Mouse (Mus musculus): ENCODE data around the gene Aco2. TPM values are rescaled to one million over a fixed set of nuclear protein-coding genes. Genes with fewer than 3 reads are reported as not detected.

The Aco2 gene
- polyA plus RNA-seq, 1 experiment from 2014 or later = 288 TPM

- Histone ChIP-seq H3K27me3 (replicated peaks; ENCODE audit: control insufficient read depth, insufficient read depth, low read length) (no peaks in the 10 kb centered on the region), H3K9me3 (ENCODE audit: control insufficient read depth, low read length) (no peaks in the 10 kb centered on the region), H3K4me1 (ENCODE audit: control insufficient read depth, insufficient read depth, low read length) (no peaks in the 10 kb centered on the region), H3K4me3 (ENCODE audit: low read length) (peak within 1 kb of the TSS; percentile 62), H3K36me3 (ENCODE audit: control insufficient read depth, insufficient read depth, low read length) (no peaks in the 10 kb centered on the region), H3K27ac (ENCODE audit: low read length) (peak within 1 kb of the TSS; percentile 61), H3K4me2 (ENCODE audit: low read depth, low read length) (peak within 1 kb of the TSS; percentile 95), H3K9ac (ENCODE audit: low read depth, low read length) (peak within 1 kb of the TSS; percentile 77)
- WGBS = under 1% methylated on average over 77 of the region's 77 CpGs
- ATAC-seq = peak; percentile 99
These were observed 88.3 kb downstream of the Aco2 start, which contains the start of gene Pmm1 for GRCm38 (mm10) chr15:81960171-81961077. Gene Pmm1, minus strand, starts transcription at chr15:81960930.

DNA sequence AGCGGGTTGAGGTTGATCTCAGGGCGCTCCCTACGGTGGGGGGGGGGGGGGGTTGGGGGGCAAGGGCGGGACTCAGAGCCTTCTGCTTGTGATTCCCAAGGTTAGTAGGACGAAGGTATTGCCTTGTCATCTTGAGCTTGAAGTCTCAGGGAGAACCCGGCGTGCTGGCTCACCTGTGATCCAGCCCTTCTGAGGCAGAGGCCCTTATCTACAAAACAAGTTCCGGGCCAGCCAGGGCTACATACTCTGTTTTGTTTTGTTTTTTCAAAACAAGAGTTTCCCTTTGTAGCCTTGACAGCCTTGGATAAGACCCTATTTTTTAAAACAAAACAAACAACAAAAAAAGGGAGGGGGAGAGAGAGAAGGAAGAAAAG lies 89.0 kb downstream of the Aco2 start:
- WGBS = under 1% methylated on average over 8 of the region's 8 CpGs
- Histone ChIP-seq H3K36me3 (ENCODE audit: control insufficient read depth, insufficient read depth, low read length) (no peaks in the 10 kb centered on the region), H3K4me1 (ENCODE audit: control insufficient read depth, insufficient read depth, low read length) (no peaks in the 10 kb centered on the region), H3K9me3 (ENCODE audit: control insufficient read depth, low read length) (no peaks in the 10 kb centered on the region), H3K27me3 (replicated peaks; ENCODE audit: control insufficient read depth, insufficient read depth, low read length) (no peaks in the 10 kb centered on the region), H3K4me3 (ENCODE audit: low read length) (peak overlapping the region; percentile 62), H3K9ac (ENCODE audit: low read depth, low read length) (peak overlapping the region; percentile 52), H3K4me2 (ENCODE audit: low read depth, low read length) (peak overlapping the region; percentile 95), H3K27ac (ENCODE audit: low read length) (peak overlapping the region; percentile 34; the same call in 1 of the 2 replicates)
- peak; percentile 73 for ATAC-seq

DNA sequence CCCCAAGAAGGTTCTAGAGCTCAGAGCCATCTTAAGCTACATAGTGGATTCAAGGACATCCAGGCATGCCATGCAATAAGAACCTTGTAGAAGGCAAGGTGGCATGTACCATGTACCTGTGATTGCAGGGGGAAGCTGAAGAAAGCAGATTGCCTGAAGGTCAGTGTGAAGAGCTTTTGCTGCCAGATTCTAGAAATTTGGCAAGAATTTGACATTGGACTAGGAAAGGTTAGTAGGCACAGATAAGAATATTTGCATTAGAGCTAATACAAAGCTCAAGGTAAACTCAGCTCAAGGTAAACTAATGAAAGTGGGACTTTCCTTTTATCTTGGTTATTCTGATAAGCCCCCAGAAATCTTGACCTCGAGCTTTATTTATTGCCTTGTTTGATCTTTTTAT lies 92.2 kb downstream of the Aco2 start:
- H3K27ac ChIP-seq (ENCODE audit: low read length) = no peak overlapping the region
- H3K9ac ChIP-seq (ENCODE audit: low read depth, low read length) = no peak overlapping the region
- no peaks in the 10 kb centered on the region for H3K27me3 ChIP-seq (replicated peaks; ENCODE audit: control insufficient read depth, insufficient read depth, low read length)
- no peaks in the 10 kb centered on the region for H3K36me3 ChIP-seq (ENCODE audit: control insufficient read depth, insufficient read depth, low read length)
- H3K4me2 ChIP-seq (ENCODE audit: low read depth, low read length) = no peak overlapping the region
- H3K4me1 ChIP-seq (ENCODE audit: control insufficient read depth, insufficient read depth, low read length) = no peaks in the 10 kb centered on the region
- 33% methylated on average over 1 of the region's 1 CpGs for WGBS
- no peaks in the 10 kb centered on the region for H3K9me3 ChIP-seq (ENCODE audit: control insufficient read depth, low read length)
- ATAC-seq = no peak
- no peak overlapping the region for H3K4me3 ChIP-seq (ENCODE audit: low read length)

Other genes with a start within 250 kb of the Aco2 start
- gene L3mbtl2, start 208.4 kb upstream of the Aco2 start, polyA plus RNA-seq (2015; fragmentation: Nextera tagmentation; extraction: Ambion mirVana) = 19.0 and 21.2 TPM in 2 replicates
- 1.7 and 2.2 TPM in 2 replicates for gene Chadl, start 175.0 kb upstream of the Aco2 start, polyA plus RNA-seq (2015; fragmentation: Nextera tagmentation; extraction: Ambion mirVana)
- gene Zc3h7b, start 127.3 kb upstream of the Aco2 start, polyA plus RNA-seq (2015; fragmentation: Nextera tagmentation; extraction: Ambion mirVana) = 11.7 and 12.0 TPM in 2 replicates
- 81.1 and 90.4 TPM in 2 replicates for gene Rangap1, start 126.8 kb upstream of the Aco2 start, polyA plus RNA-seq (2015; fragmentation: Nextera tagmentation; extraction: Ambion mirVana)
- gene Tef, start 69.9 kb upstream of the Aco2 start, polyA plus RNA-seq (2015; fragmentation: Nextera tagmentation; extraction: Ambion mirVana) = 12.5 and 14.5 TPM in 2 replicates
- gene Tob2, start 13.5 kb upstream of the Aco2 start, polyA plus RNA-seq (2015; fragmentation: Nextera tagmentation; extraction: Ambion mirVana) = 25.3 and 28.6 TPM in 2 replicates
- 119 and 122 TPM in 2 replicates for gene Phf5a, start 398 bp upstream of the Aco2 start, polyA plus RNA-seq (2015; fragmentation: Nextera tagmentation; extraction: Ambion mirVana)
- 83.9 and 85.0 TPM in 2 replicates for gene Polr3h, start 53.9 kb downstream of the Aco2 start, polyA plus RNA-seq (2015; fragmentation: Nextera tagmentation; extraction: Ambion mirVana)
- 11.2 and 12.4 TPM in 2 replicates for gene Csdc2, start 64.5 kb downstream of the Aco2 start, polyA plus RNA-seq (2015; fragmentation: Nextera tagmentation; extraction: Ambion mirVana)
- gene Pmm1, start 88.6 kb downstream of the Aco2 start, polyA plus RNA-seq (2015; fragmentation: Nextera tagmentation; extraction: Ambion mirVana) = 21.5 and 22.1 TPM in 2 replicates
- not detected in 2 replicates for gene 1700029P11Rik, start 108.2 kb downstream of the Aco2 start, polyA plus RNA-seq (2015; fragmentation: Nextera tagmentation; extraction: Ambion mirVana)
- 72.1 and 78.4 TPM in 2 replicates for gene Xrcc6, start 115.5 kb downstream of the Aco2 start, polyA plus RNA-seq (2015; fragmentation: Nextera tagmentation; extraction: Ambion mirVana)
- gene Desi1, start 161.6 kb downstream of the Aco2 start, polyA plus RNA-seq (2015; fragmentation: Nextera tagmentation; extraction: Ambion mirVana) = 17.1 and 19.6 TPM in 2 replicates
- 215 and 246 TPM in 2 replicates for gene Snu13, start 175.3 kb downstream of the Aco2 start, polyA plus RNA-seq (2015; fragmentation: Nextera tagmentation; extraction: Ambion mirVana)
- gene 4930407I10Rik, start 186.8 kb downstream of the Aco2 start, polyA plus RNA-seq (2015; fragmentation: Nextera tagmentation; extraction: Ambion mirVana) = not detected in 2 replicates
- gene Mei1, start 197.7 kb downstream of the Aco2 start, polyA plus RNA-seq (2015; fragmentation: Nextera tagmentation; extraction: Ambion mirVana) = not detected in 2 replicates

Measured in intestine, embryonic 16.5 days (tissue).